Mouse (Mus musculus): Measurements from ENCODE around the gene Zic4. TPM values are rescaled to one million over a fixed set of nuclear protein-coding genes. Genes with fewer than 3 reads are reported as not detected.

Gene Zic4
- polyA plus RNA-seq (2015; fragmentation: Nextera tagmentation; extraction: Ambion mirVana): not detected in 2 replicates

DNA sequence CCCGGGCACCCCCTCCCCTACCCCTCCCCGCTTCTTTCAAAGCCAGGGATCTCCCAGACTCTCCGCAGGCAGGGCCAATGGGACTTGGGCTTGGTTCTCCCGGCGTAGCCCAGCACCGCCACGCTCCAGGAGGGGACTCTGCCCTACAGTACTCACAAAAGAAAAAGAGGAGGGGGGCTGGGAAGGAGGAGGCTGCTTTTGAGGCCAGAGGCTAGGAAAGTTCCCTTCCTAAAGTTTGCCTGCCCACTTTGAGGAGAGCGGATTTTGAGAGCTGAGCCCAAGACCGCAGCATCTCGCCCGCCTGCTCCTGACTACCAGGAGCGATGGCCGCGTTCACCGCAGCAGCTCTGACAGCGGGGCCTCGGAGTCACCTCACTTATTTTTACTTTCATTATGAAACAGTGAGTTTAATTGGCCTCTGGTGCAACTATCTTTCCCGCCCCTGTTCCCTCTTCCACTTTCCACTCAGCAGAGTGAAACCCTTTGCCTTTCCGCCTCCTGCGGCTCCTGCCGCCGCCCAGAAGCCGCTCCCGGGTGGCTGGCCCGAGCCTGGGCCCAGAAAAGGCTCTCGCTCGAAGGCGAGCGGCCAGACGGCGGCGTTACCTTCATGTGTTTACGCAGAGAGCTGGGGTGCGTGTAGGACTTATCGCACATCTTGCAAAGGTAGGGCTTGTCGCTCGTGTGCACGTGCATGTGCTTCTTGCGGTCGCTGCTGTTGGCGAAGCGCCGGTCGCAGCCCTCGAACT is at the start of gene Zic4:
Zic4 (plus strand) TSS at position 558 of the 746 bp plus-strand sequence.
- DNase-seq (ENCODE audit: low spot score): no peak

DNA sequence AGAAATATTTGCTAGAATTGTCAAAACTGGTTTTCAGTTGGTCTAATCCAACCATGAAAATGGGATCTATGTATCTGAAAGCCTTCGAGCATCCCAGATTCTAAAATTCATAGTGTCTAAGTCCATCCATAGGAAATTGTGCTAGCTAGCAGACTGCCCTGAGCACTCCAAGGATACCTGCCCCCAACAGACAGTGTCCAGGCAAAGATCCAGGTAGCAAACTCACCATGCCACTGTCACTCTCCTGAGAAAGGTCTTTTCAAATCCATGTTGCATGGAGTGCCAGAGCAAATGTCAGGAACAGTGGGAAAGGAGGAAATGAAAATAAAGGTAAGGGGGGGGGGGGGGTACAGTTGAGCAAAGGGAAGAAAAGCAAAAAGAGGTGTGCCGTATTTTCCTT is 14.6 kb upstream of the Zic4 start:
- DNase-seq (ENCODE audit: low spot score): no peak

DNA sequence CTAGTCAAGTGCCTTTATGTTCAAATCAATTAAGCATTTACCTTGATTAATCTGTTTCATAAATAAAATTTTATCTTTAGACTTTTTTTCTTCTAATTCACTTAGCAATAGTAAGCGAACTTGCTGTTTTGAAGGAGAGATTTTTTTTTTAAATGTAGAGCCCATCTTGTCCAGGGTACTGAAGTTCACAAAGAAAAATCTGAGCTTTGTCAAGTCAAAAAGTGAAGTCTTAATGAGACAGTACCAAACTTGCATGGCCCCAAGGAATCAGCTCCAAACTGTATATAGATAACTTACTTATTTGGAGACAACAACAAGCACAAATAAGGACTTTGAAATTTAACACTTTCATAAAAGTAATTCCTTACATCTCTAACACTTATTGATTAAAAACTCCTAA is 13.5 kb upstream of the Zic4 start:
- no peak for DNase-seq (ENCODE audit: low spot score)

DNA sequence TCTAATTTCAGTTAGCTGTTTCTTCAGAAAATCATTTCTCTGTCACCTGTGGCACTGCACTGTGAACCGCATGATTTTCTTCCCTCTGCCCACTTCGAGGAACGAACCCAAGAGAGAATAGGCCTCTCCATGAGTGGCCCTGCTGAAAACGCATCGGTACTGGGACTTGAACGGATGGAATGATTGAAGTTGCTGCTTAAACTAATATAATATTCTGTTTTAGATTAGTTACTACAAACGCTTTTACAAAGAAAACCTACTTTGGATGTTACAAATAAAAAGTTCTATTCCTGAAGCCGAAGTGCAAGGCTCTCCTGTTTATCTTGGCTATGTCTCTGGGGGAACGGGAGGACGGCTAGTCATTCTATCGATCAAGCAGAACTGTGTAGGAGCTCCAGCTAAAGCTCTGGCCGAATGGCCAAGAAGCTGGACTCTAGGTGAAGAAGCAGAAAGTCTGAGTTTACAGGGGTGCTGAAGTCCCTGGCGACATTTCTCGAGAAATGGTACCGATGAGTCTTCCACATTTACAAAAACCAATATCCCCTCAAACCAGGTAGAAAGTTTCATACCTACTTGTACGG is 11.9 kb upstream of the Zic4 start:
- no peak for DNase-seq (ENCODE audit: low spot score)

DNA sequence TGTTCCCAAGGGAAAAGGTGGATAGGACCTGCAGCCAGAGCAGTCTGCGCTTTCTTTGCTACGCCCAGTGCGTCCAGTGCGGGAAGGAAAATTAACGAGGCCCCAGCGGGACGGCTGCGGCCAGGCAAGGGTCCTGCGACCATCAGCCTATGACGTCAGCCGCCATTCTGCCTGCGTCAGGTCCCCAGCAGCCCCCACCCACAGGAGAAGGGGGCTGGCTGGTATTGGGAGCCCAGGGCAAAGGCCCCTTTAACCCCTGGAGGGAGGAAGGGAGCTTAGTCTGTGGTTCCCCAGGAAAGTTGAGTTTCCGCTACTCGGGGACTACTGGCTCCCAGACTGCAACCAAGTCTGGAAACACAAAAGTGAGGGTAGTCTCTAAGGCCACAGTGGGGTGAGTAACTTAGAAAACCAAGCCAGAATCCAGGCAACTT is 11.3 kb upstream of the Zic4 start:
- DNase-seq (ENCODE audit: low spot score): no peak

DNA sequence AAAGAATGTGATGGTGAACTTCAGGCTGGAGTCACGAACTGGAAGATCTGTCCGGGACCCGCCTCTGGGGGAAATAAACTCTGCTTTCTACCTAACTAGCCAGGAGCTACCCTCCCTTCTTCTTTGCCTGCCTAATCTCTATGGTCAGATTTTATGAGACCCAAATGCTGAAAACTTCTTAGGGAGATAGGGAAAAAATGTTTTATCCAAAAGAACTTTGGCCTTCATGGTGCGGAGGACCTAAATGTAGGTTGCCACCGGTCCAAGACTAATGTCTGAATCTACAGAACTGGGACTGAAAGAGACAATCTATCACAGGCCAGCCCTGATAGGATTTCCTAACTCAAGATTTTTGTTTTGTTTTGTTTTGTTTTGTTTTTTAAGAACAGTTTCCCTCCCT is 10.9 kb upstream of the Zic4 start:
- DNase-seq (ENCODE audit: low spot score): no peak

DNA sequence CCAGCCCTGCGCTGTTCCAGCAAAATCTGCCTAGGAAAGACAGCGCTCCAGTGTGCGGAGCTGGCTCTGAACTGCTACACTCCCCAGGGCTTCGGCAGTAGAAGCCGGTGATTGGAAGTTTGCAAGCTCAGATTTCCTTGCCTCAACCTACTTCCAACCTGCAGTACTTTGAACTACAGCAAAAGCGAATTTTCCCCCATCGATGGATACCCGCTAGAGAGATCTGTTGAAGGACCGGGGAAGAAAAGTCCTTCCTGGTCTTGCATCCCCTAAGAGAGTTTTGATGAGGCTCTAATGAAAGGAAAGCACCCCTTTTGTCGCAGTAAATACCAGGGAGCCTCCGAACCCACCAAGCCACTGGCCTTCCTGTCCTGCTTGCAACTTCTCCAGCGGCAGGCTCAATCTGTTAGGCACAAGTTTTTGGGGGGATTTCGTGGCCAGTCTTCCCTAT is 10.2 kb upstream of the Zic4 start:
- DNase-seq (ENCODE audit: low spot score): no peak

DNA sequence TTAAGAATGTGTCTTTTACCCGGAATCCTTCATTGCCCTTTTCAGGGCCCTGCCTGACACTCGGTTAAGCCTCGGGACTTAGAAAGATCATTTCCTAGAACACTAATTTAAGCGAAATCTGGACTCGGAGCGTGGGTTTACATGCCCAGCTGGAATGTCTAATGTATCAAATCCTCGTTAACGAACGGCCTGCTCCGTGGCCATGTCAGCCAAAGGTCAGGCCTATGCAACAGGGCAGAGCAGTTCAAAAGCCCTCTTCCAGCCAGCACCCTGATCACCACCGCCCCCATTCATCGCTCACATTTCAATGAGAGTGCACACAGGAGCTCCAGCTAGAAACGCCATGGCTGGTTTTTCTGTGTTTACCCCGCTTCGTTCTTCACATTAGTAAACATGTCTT is 9.4 kb upstream of the Zic4 start:
- no peak for DNase-seq (ENCODE audit: low spot score)

DNA sequence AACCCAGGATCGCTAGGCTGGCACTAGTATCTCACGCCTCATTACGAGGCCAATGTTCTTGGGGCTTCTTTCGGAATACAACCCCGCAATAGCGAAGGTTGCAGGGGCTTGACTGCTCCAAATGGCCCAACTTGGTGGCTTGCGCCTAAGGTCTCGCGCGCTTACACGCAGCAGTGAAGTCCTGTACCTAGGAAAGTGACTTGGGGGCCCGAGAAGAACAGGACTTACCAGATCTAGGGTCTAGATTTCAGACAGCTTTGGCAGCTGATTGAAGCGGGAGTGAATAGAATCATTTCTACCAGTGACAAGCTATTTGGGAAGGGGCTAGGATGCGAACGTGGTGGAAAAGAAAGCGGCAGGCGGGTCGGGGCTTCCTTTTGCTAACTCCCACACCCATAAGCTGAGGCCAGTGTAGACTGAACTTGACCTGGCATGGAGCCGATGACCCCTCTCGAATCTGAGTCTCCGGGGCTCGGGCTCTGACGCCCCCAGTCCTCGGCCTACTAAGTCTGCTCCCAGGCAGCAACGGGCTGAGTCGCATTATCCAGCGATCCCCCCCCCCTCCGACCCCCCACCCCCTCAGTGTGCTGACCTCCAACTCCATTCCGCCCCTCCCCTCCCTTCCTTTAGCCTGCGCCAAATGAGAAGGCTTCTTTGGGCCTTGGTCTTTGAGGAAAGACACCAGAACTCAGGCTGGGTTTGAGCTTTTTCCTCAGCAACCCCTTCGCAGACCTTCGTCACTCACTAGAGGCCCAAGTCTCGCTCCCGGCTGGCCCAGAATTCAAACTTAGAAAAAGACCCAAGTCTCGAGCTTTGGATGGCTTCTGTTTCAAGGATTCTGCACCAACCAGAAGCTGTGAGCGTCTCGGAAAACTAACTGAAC is 8.4 kb upstream of the Zic4 start:
- no peak for DNase-seq (ENCODE audit: low spot score)

DNA sequence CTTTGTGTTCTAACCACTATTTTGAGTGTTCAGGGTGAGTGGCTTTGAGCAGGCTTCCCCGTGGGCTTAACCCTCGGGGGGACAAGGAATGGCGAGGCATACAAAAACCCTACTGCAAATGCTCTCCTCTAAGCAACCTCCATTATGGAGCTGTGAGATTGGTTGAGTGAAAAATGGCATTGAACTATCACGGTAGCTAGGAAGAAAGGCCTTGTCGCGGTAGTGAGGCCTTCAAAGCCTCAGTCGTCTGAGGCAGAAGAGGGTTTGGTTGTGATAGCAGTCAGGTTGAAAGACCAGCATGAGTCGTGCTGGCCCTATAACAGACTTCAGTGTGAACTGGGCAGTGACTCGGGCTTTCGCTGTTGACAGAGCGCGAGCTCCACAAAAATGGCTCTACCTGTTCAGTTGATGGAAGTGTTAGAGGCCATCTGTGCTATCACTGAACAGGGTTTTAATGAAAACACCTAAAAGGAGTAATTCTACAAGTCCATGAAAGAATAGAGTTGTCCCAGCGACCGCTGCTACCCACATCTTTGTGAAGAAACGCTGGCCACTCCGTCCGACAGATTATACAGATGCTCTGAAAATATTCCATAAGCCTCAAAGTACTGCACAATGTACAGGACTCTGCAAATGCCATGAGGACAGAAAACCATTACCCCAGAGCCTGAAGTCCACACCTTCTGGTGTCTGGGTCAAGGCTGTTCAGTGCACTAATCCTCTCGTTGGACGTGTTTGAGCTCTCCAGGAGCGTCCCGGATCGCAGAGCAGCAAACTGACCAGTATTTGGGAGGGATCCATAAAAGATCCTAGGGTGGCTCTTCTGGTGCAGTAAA is 7.6 kb upstream of the Zic4 start:
- no peak for DNase-seq (ENCODE audit: low spot score)

DNA sequence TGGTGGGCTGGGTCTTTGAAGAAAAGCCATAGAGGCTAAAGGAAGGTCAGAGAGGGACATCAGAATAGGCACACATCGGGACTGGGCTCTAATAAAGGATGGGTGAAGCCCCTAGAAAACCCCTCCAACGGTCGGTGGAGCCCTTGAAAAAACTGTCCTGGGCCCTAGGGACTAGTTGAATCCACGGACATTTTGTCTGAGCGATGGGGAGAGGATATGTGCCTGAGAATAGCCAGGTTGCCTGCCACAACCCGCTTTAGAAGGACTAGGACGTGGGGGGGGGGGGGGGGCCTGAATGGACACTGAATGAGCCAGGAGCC is 7.0 kb upstream of the Zic4 start:
- no peak for DNase-seq (ENCODE audit: low spot score)

DNA sequence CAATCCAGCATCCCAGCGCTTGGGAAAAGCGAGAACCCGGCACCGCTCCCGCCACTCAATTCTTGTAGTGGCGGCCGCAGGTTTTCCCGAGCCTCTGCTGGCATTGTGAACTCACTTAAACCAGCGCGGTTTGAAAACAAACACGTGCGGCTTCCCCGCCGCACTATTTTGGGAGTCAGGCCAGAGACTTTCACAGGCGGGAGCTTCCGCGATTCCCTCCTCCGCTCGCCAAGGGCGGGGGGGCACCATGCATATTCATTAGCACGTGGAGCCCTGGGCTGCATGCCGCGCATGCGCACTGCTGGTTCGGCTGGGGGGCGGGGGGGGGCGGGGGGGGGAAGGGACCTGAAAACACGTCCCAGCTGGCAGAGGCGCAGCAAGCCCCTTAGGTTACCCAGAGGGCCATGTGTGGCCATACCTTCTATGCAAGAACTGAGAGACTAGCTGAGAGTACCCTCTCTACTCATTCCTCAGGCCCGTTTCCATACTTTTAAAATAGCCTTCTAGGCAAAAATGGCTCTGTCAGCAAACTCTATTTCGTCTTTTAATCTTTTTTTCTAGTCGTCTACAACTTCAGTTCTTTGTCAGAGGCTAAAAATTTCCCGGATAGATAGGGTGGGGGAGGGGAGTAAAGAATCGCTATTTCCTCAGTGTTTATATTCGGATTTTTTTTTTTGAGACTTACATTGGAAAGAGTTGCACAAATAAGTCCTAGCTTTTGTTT is 6.4 kb upstream of the Zic4 start:
- DNase-seq (ENCODE audit: low spot score): no peak

DNA sequence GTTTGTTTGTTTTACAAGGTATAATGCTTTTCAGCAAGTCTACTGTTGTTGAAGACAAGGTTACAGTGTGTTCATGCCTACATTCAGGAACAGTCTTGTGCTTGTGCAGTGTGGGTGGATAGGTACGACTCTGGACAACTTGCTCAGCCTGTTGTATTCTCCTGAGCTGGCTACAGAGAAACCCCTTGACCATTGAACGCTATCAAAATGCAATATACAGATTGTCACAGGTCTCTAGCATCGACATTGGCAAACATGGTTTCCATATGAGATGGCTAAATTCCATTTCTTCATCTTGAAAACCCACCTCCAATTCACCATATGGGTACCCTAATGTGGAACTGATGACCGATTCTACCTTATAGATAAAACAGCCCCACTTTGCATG is 5.9 kb upstream of the Zic4 start:
- DNase-seq (ENCODE audit: low spot score): no peak

DNA sequence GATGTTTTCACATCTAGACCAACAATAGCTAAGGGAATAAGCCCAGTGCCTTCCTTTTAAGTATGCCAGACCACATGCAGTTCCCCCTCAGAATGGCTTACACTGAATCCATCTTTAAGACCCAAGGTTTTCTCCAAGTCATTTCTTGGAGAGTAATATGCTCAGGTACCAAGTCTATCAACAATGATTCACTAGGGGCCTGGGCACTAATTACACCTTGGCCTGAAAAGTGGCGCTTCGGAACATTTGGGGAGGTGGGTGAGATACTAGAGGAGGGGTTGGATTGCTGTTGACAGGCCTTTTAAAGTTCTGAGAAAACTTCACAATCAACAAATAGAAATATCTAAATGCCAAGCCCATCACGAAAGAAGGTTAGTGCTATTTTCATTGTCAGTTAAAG is 4.9 kb upstream of the Zic4 start:
- DNase-seq (ENCODE audit: low spot score): no peak

DNA sequence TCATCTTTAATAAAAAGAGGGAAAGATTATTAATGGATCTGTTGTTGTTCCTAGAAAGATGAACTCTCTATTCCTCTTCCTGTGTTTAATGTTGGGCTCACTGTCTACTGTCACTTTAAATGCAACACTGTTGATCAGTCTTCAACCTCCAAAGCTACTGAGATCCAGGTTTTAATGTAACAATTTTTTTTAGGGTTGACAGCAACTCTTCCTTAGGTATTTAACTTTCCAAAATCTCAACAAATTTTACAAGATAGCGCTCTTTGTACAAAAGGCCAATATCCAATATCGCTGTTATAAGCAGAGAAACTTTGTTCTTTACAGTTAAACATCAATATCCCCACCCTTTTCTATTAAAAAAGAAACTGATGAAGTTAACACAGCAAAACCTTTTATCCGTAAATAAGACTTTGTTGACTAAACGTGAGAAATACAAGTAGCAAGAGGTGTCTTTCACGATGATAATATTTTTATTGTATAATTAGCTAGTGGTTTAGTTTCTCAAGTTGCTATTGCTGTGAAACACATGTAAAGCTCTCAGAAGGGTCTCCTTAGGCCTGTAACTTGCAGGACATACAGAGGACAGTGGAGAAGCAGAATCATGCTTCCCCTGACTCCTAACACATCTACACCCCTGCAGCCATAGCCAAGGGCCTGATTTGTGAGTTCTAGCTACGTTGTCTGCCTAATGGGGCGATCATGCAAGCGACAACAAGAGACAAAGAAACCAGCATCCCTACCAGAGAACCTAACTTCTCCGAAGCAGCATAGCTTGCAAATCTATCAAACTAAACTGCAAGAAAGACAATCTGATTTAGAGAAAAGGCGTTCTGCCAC is 3.1 kb upstream of the Zic4 start:
- DNase-seq (ENCODE audit: low spot score): no peak

DNA sequence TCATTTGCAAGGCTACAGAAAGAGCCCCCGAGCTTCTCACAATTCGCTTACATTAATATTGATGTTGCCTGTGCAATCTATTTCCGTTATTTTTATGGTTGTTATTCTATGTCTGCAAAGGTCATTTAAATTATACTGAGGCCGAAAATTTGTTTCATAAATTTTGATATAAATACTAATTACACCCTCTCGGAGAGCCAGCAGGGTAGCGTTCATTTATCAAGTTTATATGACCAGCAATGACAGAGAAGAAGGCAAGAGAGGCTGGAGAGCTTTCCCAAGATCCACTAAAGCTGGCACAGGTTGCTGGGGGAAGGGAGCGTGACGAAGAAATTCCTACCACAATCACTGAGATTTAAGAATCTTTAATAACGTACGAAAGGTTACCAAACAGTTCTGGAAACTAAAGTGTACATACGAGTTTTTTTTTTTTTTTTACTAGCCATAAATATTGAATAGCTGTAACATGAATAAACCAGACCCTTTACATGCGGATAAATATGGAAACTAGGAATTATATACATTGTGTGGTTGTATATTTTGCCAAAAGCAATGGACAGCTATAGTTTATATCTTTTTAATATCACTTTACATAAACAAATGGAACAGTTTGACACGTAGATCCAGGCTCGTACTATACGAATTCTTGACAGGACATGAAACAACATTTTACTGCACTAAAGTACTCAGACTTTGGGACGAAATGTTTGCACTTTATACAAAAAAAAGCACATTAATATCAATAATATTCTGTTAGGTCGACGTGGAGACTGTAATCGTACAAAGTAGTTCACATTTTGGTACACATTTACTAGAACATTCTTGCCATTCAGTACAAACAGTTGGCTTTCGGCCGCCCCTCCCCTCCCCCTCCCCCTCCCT is 1.8 kb upstream of the Zic4 start:
- DNase-seq (ENCODE audit: low spot score): no peak

DNA sequence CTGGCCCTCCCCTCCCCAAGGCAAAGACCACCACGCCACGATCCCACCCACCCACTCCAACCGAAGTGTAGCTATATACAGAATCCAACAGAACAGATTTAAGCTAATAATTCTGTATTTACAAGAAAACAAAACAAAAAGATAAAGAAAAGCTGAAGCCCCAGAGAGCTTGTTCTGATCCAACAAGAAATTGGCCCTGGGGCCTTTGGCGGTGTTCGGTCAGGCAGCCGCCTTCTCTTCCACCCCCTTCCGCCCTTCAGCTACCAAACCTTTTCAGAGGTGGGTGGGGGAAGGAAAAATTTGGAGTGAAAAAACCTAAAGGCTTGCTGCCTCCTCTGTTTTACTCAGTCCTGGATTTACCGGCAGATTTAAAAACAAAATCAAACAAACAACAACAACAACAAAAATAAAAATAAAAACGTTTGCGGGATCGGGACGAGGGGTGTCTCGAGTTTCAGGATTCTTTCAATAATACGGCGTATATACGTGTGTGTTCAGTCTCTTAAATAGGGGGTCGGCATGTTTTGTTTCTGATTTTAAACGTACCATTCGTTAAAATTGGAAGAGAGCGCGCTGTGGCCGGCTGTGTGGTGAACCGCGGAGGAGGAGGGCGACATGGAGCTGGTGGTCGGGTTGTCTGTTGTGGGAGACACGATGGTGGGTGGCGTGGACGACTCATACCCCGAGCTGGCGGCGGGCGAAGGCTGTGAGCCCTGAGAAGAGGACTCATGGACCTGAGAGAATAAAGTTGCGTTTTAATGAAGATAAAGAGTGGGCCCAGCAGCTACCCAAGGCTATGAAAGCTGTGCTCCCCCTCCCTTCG is 969 bp upstream of the Zic4 start:
- no peak for DNase-seq (ENCODE audit: low spot score)
